Mouse (Mus musculus) embryo, embryonic 10 days (tissue): ENCODE data around the gene Cyp2u1.

Source experiments
- DNase-seq: peaks from one replicate; pipeline ENCODE4 v3.0.0-alpha.2; 2015; ENCODE audit warnings: low spot score

Gene Cyp2u1

GRCm38 (mm10) chr3:131254991-131255390, 48.0 kb downstream of the Cyp2u1 start:
- no peak for DNase-seq

- DNase-seq = no peak
These were observed 51.4 kb downstream of the Cyp2u1 start for GRCm38 (mm10) chr3:131251601-131252000.

GRCm38 (mm10) chr3:131250978-131251377, 52.0 kb downstream of the Cyp2u1 start:
- no peak for DNase-seq

- no peak for DNase-seq
These were observed 52.7 kb downstream of the Cyp2u1 start for GRCm38 (mm10) chr3:131250283-131250682.

GRCm38 (mm10) chr3:131248444-131248843, 54.6 kb downstream of the Cyp2u1 start:
- DNase-seq = no peak

- no peak for DNase-seq
These were observed 55.2 kb downstream of the Cyp2u1 start for GRCm38 (mm10) chr3:131247851-131248250.

GRCm38 (mm10) chr3:131247447-131247846, 55.6 kb downstream of the Cyp2u1 start:
- DNase-seq = no peak

- DNase-seq = no peak
These were observed 56.4 kb downstream of the Cyp2u1 start for GRCm38 (mm10) chr3:131246579-131247046.

- DNase-seq = peak; percentile 89
These were observed 57.1 kb downstream of the Cyp2u1 start for GRCm38 (mm10) chr3:131245766-131246578.
